Mouse (Mus musculus): ENCODE measurements at regions not wholly inside any gene's neighbourhood (a gene's known extent, or its start where the extent isn't known, plus 50 kb on each side); places are given as distances from the start of the nearest gene placed in this dataset.

DNA sequence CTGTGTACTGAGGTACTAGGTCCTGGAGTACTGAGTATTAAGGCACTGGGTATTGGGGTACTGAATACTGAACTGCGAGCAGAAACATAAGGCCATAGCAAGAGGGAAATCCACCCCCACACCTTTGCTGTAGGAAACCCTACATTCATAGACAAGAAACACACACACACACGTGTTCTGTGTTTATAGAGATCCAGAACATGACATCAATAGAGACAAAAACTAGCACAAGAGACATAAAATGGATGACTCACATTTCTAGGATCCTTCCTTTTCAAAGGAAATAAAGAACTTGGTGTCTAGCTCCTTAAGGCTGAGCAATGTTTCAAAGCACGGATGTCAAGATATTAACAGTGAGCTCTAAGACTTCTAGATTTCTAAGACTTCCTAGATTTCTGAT lies 49.9 kb upstream of the Nepro start:
- DNase-seq: no peak

DNA sequence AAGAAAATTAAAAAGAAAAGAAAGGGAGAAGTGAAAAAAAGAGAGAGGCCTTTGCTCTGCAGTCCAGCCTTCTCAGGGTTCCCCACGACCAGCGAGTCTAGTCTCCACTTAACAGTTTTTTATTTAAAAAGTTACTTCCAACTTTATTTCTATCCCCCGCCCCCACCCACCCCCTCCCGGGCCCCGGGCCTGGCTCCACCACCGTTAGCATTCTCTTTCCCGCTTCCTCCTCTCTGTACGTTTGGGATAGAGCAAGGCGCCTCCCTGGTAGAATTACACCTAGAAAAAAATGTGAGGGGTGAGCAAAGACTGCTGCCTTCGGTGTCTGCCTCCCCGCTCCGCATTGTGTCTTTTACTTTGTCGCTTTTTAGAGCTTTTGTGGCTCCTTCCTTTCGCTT lies 51.7 kb upstream of the Nepro start:
- no peak for DNase-seq

DNA sequence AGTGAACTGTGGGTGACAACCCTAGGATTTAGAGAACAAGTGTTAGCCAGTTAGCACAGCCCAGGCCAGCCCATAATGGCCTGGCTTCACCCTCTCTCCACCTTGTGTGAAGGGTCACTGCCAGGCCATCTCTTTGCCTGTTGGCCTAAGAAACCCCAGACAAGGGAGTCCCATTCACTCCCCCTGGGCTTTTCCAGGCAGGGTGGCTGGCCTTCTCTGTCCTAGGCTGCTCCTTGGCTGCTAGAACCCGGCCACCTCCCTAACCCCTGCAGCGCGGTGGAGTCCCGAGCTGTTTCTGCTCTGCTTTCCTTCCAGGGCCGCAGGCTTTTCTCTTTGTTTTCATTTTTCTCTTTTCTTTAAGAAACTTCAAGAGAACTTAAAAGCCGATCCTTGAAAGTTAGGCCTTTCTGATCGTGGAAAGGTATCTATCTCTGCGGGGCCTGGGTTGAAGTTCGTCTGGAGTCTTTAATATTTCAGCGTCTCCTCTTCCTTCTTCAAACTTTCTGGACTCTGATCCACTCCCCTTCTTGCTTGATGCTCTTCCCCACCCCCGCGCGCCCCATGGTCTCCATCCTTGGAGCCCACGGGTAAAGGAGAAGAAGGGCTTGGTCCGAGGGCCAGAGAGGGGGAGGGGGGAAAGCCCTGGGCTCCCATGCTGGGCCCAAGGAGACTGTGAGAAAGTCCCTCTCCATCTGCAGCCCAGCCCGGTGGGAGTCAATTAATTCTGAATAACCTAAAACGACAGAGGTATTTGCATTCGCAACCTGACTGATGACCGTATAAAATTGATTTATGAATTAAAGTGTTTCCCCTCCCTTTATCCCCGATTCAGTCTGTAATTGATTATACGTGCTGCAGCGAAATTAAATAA lies 52.3 kb upstream of the Nepro start:
- no peak for DNase-seq

DNA sequence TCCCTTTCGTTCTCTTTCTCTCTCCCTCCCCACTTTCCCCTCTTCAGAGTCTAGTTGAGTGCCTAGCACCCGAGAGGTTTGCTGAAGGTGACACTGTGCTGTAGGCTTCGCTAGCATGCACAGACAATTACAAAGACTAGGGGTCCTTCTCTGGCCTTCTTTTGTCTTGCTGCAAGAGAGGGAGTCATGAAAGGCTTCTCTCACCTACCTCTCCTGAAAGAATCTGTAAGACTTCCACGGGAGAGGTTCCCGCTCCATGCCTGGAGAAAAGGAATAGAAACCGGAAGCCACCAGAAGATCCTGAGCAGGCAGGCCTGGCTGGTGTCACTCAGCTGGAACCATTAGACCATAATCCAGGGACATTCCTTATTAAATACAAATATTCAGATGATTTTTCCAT lies 56.0 kb upstream of the Nepro start:
- DNase-seq: no peak

DNA sequence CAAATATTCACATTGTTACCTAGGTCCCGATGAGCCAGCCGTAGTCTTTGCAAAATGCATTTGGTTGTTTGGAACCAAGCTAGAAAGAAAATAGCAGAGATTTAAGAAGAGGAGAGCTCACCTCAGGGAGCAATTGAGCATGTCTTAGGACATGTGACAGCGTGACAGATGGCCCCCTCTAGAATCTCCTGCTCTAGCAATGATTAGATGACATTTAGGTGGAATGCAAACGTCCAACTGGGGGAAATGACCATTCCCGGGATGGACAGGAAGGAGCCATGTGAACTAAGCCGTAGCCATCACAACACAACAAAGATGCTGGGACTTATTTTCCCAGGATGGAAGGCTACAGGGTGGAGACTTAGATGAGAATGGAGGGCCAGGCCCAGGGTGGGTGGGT lies 57.0 kb upstream of the Nepro start:
- DNase-seq: no peak

DNA sequence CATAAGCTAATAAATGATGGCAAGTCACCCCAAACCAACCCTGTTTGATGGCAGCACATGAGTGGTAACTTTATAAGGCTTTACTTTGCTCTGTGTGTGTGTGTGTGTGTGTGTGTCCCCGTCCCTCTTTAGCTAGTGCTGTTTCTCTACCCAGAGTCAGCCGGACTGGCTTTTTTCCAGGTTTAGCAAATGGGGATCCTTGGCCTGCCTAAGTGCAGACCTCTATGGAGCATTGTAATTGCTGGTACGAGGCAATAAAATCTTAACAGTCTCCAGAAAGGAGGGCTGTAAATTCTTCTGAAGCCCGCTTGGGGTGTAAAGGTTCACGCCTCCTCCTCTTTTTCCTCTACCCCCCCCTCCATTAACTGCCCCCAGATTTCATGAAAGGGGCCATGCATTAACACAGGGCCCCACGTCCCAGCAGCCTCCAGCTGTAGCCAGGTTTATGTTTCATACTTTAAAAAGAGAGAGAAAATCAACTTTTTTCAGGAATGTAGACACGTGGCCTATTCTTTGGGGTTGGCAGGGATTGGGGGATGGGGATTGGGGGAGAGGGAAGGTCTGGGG lies 57.6 kb upstream of the Nepro start:
- DNase-seq: no peak

DNA sequence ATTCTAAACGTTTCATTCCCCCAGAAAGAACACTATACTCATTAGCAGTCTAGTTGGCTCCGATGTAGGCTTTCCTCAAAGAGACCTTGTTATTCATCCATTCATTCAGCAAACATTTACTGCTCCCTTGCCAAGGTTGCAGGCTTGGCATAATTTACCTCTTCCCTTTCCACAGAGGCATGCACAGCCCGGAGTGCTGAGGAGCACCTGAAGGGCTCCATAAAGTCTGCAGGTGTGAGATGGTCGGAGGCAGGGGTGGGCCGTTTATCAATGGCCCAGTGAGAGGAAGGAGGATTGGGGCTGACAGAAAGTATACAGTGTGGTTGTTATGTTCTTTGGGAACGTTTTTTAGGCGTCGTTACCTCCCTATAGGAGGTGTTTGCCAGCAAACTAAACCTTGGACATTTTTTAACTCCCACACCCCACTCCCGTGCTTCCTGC lies 58.6 kb upstream of the Nepro start:
- no peak for DNase-seq

DNA sequence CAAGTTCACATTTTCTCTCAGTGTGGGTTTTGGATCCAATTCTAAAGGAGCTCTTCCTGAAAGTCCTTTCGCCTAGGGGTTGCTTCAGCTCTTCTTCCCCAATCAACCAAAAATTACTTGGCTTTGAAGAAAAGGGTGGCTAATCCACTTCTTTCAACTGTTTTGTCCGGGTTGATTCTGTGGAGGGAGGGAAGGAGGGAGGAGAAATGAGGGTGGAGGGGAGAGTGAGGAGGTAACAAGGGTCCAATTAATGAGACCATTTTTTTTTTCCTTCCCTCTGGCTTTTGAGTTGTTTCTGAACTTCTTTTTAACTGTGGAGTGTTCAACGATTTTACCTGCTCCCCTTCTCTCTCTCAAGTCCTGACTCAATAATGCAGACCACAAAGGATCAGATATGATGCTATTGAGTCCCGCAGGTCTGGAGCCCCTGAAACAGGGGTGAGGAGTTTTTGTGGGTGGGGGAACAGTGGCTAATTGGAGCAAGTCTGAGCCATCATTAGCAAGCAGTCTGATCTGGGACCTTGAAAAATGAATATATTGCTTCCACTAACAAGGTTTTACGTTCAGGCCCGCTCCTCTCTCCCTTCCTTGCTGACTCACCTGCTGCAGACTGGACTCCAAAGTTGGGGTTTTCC lies 61.0 kb upstream of the Nepro start:
- DNase-seq: no peak

DNA sequence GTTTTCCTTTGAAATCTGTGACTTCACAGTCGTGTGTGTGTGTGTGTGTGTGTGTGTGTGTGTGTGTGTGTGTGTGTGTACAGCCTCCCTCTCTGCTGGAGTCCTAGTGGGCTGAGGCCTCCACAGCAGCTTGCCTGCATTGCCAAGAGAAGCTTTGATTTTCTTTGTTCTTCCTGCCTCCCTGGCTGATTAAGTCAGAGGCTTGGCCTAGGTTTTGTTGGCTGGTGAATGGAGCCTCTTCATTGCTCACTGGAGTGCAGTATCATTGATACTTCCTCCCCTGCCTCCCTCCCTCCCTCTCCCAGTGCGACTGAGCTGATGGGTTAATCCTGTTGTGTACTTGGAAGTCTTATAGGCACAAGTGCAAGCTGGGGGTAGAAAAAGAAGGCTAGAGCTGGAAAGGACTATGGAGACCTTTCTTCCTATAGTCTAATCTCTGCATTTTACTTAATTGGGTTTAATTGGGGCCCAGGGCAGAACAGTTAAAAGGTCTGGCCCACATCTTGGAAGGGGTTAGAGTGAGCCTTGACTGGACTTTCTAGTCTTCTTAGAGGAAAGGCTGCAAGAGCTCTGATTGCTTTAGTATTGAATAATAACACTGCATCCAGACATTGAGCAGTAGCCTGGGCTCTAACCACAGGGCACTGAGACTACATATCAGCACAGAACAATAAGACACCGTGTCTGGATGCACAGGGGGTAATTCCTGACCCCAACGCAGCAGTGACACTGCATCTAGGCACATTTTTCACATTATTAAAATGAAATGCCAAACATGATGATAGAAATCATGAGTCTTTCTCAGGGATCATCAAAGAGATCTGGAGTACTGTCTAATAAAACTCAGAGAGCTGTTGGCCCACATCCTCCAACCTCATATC lies 62.9 kb upstream of the Nepro start:
- no peak for DNase-seq

DNA sequence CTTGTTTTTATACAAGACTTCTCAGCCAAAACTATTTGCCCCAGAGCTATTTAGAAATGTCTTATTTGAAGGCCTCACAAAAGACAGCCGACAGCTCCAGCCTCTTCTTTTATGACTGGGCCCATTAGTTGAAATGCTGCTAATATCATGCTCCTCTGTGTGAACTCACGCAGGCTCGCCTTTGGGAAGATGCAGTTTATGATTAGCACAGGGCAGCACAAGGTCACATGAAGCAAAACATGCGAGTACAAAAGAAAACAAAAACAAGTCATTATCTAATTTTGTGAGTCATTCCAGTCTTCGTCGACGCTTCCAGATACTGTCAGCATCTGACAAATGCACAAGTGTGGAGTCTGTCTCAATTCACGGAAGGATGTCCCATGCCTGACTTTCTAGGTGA lies 65.8 kb upstream of the Nepro start:
- DNase-seq: no peak

DNA sequence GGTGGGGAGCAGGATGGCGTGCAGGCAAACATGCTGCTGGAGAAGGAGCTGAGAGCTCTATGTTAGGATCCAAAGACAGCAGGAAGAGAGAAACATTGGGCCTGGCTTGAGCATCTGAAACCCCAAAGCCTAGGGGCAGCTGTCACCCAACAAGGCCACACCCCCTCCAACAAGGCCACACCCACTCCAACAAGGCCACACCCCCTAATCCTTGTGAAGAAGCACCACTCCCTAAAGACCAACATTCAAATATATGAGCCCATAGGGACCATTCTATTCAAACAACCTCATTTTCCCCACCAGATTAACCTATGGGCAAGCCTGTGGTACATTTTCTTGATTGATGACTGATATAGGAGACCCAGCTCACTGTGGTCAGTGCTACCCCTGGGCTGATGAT lies 67.9 kb upstream of the Nepro start:
- no peak for DNase-seq

DNA sequence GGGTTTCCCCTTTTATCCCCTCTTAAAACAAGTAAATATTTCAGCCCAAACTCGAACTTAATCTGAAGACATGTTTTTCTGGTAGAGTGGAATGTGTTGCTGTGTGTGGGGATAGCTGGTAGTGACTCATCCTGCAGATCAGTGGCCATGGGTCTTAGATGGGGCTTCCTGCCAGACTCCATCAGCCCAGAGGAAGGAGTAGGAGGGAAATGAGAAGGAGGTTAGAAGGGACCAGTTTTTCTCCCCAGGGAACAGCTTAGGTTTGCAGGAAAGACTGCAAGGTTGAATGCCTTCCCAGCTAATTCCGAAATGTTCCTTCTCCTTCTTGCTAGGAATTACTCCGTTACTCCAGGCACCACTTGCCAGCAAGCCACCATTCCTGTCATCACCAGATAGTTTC lies 68.8 kb upstream of the Nepro start:
- DNase-seq: no peak

DNA sequence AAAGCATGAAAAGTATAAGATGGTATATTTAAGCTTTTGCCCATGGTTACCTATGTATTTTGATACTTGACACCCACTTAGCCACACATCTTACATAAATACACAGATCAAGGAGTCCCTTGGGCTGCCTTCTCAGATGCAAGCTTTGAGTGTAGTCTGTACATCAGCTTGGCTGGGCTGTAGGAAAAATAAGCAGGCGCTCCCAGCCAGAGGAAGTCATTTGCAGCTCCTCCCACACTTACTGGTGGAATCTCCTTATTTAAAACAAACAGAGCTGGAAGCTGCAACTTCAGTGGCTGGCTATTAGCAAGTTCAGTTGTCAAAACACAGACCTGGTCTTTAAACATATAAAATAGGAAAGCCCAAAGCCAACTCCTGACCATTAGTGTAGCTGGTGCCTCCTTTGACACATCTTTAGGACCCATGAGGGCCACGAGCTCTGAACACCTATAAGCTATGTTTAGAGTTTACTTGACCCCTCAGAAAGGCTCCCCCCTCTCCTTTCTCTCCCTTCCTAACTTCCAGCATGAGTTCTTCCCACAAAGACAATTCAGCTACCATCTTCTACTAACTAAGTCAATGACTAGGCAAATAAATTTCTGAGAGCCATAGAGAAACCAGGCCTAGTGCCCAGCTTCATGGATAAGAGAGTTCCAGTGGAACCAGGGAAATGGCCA lies 75.4 kb upstream of the Nepro start:
- DNase-seq: no peak

DNA sequence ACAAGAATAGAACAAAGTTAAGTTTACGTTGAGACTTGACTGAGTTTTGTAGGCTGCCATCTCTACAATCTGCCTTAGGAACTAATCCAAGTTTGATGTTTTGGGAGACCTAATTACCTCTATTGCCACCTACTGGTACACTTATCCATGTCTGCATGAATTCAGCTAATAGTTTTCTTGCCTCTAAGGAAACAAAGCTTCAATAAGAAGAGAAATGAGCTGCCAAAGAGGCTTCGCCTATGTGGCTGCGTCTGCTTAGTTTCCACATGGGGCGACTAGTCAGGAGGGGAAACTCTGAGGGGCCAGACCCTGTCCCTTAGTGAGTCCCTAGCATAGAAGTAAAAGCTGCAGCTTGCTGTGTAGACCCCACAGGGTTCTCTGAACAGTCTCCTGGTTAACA lies 80.1 kb upstream of the Nepro start:
- DNase-seq: no peak

DNA sequence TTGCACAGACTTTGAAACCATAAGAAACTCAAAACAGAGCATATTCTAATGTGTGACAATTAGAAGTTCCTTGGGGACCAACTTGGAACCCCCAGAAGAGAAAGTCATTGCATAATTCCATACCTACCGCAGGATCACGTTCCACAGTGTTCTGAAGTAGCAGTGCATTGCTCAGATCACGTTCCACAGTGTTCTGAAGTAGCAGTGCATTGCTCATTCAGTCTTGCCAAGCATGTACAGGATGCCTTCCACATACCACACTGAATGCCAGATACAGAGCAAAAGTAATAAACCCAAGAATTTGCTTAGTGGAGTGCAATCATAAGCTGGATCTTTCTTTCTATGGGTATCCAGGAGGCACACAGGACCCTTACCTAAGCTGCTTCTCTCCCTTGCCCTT lies 78.4 kb upstream of the Boc start:
- DNase-seq: no peak

DNA sequence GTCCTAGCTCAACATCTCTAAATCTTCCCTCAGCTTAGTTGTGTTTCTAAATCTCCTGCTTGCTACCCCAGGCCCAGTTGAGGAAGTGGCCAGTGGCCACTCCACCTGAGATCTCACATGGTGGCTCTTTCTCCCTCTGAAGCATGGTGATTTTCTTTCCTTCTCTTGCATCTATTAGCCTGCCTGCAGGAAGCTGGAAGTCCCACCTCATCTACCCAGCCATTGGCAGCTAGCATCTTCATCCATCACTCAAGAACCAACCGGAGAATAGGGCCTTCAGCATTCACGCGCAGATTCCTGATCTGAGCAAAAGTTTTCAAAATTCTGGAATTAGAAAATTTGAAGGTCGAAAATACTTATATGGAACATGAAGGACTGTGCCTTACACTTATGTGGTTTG lies 75.8 kb upstream of the Boc start:
- no peak for DNase-seq

DNA sequence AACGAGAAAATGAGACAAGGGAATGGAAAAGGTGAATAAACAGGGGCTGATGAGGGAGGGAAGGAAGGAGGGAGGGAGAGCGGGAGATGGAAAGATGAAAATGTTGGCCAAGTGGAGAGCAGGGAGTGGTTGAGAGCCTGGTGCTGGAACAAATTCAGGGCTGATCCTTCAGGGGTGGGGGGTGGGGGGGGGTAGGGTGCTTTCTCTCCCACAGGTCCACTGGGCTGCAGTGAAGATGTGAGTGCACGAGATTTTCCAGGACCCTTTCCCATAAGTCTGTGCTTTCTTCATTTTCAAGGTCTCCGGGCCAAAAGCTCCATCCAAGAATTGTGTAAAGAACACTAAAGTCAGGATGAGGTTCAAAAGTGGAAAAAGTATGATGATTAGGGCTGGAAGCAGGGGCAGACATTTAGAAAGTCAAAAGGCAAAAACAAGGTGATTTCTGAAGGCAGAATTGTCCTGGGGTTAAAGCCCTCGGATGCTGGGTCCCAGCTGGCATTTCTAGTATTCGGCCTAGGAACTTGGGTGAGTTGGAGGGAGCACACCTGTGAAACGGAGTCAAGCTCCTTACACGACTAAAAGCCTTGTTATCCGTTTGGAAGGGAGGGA lies 74.5 kb upstream of the Boc start:
- DNase-seq: no peak

DNA sequence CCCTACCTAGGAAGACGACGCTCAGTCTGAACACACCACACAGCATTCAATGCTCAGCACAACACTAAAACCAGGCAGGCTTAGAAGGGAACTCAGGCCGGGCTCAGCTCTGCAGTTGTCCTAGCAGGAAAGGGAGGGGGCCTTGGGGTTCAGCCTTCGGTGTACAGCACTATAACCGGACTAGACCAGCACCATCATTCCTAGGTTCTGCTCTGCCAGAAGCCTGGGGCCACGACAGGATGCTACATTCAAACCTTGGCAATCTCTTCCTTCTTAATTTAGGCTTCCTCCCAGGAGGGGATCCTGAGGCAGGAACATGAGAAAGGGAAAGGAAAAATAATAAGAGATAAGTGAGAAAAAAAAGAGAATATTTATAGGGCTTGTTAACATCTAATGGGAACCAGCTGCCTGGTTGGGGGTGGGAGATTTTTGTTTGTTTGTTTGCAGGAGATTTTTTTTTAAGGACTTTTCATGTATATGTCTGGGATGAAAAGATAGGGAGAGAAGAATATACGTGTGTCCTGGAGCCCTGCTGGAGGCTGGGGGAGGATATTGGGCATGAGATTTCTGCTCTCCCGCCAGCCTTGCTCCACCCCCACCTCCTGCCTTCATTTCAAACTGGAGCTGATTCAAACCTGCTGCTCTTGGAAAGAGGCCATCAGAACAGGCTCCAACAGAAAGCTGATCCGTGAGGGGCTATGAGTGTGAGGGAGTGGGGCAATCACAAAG lies 73.8 kb upstream of the Boc start:
- DNase-seq: peak; percentile 56

DNA sequence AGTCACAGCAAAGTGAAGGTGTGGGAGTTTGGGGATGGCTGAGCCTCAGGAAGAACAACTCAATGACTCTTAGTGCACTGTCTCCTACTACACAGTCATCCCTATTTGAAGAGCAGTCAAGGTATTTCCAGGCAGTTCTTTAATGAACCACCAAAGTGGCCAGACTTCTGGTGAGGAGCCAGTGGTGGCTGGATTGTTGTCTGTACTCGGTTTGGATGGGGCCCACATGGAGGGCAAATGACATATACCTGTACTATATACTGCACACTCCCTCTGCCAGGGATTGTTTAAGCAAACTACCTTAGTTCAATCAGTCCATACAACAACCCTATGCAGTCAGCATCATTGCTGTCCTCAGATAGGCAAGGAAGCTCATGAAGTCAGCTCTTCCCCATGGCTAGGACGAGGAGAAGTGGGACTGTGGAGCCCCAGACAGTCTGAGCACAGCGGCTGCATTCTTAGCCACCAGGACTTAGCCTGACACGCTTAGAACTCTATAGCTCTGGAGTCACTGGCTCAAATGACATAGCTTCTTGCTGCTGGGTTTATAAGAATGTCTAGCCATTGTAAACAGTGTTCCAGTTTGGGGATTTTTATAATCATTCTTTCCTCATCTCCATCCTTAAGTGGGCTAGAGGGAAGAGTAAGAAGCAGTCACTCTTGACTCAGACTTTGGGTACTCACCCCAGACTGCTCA lies 72.8 kb upstream of the Boc start:
- DNase-seq: no peak

DNA sequence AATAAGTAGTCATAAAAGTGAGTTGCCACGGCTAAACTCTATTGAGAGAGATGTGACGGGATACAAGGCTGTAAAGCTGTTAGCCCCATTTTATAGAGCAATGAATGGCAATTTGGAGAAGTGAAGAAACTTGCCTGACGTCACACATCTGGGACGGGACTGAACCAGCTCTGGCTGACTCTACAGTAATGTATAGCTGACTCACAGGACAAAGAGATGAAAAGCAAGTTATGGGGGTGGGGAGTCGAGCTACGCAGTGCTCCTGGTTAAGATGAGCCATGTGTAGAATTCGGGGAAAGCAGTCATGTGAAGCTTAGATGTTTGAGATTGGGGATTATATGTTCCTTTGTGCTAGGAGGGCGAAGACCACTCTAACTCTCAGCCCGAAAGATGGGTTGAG lies 72.2 kb upstream of the Boc start:
- no peak for DNase-seq

DNA sequence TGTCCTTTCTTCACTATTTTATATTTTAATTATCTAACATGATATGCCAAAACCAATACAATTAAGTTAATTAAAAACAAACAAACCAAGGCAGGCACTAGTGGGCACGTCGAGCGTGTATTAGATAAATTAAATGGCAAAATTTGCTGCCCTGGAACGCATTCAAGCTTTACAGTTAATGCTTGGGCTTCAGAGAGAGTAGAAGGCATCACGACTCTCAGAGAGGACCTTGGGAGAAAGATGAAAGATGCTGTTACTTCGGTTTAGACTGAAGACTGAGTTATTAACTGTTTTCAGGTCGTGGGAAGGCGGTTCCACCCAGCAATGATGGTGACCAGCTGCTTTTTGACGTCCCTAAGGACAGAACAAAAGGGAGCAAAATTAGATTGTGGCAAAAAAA lies 71.7 kb upstream of the Boc start:
- no peak for DNase-seq
